In the genomic region with DNA sequence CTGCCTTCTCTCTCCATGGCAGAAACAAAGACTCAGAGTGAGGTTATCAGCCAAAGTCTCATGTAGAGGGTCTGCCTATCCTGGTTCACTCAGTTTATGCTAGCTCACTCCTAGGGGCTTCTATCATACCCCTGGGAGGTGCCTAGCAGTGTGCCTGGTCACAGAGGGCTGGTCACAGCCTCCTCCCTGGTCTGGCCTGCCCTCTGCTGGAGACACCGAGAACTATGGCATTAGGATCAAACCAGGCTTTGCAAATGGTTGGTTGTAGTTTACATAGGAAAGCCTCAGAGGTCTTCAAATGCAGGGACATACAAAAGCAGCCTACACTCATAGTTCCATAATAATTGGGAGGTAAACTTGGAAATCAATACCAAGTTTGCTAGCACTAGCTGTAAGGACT, we compare ENCODE assay signal across 8 mouse cellular contexts. TPM values are rescaled to one million over a fixed set of nuclear protein-coding genes. Genes with fewer than 3 reads are reported as not detected.
DNase-seq lines count a peak whose midpoint lies in the region; ATAC-seq and TF ChIP-seq lines count a peak whose summit lies in the region.

No protein-coding gene starts in this region.

- TF ChIP-seq EP300 in lung, postnatal 0 days (IDR thresholded peaks at IDR 0.05) = no peak

- ATAC-seq in midbrain, embryonic 11.5 days (ENCODE audit: low FRiP score) = no peak
- no peak for ATAC-seq in midbrain, embryonic 15.5 days (replicated peaks)
- ATAC-seq in lung, postnatal 0 days = no peak

- no peak overlapping the region for H3K4me3 ChIP-seq in midbrain, embryonic 11.5 days (ENCODE audit: low read depth, low read length)
- no peak overlapping the region for H3K4me3 ChIP-seq in midbrain, embryonic 15.5 days
- H3K4me3 ChIP-seq in lung, postnatal 0 days (ENCODE audit: low read depth, low read length) = no peak overlapping the region

- no peaks in the 10 kb centered on the region for H3K9me3 ChIP-seq in midbrain, embryonic 11.5 days (ENCODE audit: control insufficient read depth, low read length)
- H3K9me3 ChIP-seq in midbrain, embryonic 15.5 days = no peaks in the 10 kb centered on the region
- no peaks in the 10 kb centered on the region for H3K9me3 ChIP-seq in lung, postnatal 0 days (ENCODE audit: low read length)

- H3K9ac ChIP-seq in midbrain, embryonic 11.5 days (ENCODE audit: low read length) = no peak overlapping the region
- H3K9ac ChIP-seq in midbrain, embryonic 15.5 days = no peak overlapping the region
- no peak overlapping the region for H3K9ac ChIP-seq in lung, postnatal 0 days (replicated peaks; ENCODE audit: low read depth)

- no peaks in the 10 kb centered on the region for H3K27me3 ChIP-seq in midbrain, embryonic 11.5 days (ENCODE audit: control insufficient read depth, insufficient read depth, low read length)
- no peaks in the 10 kb centered on the region; the same call in 1 of the 2 replicates for H3K27me3 ChIP-seq in midbrain, embryonic 15.5 days (replicated peaks)
- no peaks in the 10 kb centered on the region for H3K27me3 ChIP-seq in lung, postnatal 0 days (replicated peaks; ENCODE audit: insufficient read depth, low read length)

- peak; percentile 77 for TF ChIP-seq CTCF in lung, postnatal 0 days (IDR thresholded peaks at IDR 0.05)

- H3K4me1 ChIP-seq in midbrain, embryonic 11.5 days (ENCODE audit: control insufficient read depth, insufficient read depth, low read length) = no peaks in the 10 kb centered on the region
- no peaks in the 10 kb centered on the region for H3K4me1 ChIP-seq in midbrain, embryonic 15.5 days
- H3K4me1 ChIP-seq in lung, postnatal 0 days (ENCODE audit: insufficient read depth, low read depth, low read length) = no peaks in the 10 kb centered on the region

- H3K27ac ChIP-seq in midbrain, embryonic 11.5 days (ENCODE audit: low read depth, low read length) = no peak overlapping the region
- H3K27ac ChIP-seq in midbrain, embryonic 15.5 days = no peak overlapping the region
- no peak overlapping the region for H3K27ac ChIP-seq in lung, postnatal 0 days (ENCODE audit: low read length)

- WGBS in midbrain, embryonic 11.5 days = 4% methylated on average over 1 of the region's 1 CpGs
- whole genome bisulfite sequencing in midbrain, embryonic 15.5 days = 7% methylated on average over 1 of the region's 1 CpGs
- 0% methylated on average over 1 of the region's 1 CpGs for WGBS in lung, postnatal 0 days

- H3K4me2 ChIP-seq in midbrain, embryonic 11.5 days = no peak overlapping the region
- H3K4me2 ChIP-seq in midbrain, embryonic 15.5 days = no peak overlapping the region
- no peak overlapping the region for H3K4me2 ChIP-seq in lung, postnatal 0 days (replicated peaks; ENCODE audit: low read depth, low read length)

- H3K36me3 ChIP-seq in midbrain, embryonic 11.5 days (ENCODE audit: control insufficient read depth, insufficient read depth, low read length) = no peaks in the 10 kb centered on the region
- no peaks in the 10 kb centered on the region for H3K36me3 ChIP-seq in midbrain, embryonic 15.5 days (replicated peaks)
- no peaks in the 10 kb centered on the region for H3K36me3 ChIP-seq in lung, postnatal 0 days (ENCODE audit: insufficient read depth, low read length)

- DNase-seq in frontal cortex, postnatal 25 days (ENCODE audit: low spot score in 2 of 2) = peak; percentile 28 to 36
- DNase-seq in frontal cortex, postnatal 14 days (ENCODE audit: low spot score in 2 of 2) = no peak
- DNase-seq in midbrain, embryonic 11.5 days (ENCODE audit: low spot score, missing footprints) = peak; percentile 85
- DNase-seq in ZHBTc4 (ENCODE audit: low read depth, low spot score) = peak; percentile 77
- peak; percentile 8 for DNase-seq in embryo, embryonic 11.5 days (ENCODE audit: low read depth, low spot score)
- DNase-seq in lung, postnatal 0 days (ENCODE audit: low spot score) = peak; percentile 36
- peak; percentile 19 to 39 for DNase-seq in thymus, postnatal 36 days

RNA-seq across cellular contexts. Expression of a gene that starts 2.4 kb away (rescaled TPM):
- polyA plus RNA-seq in midbrain, embryonic 11.5 days (2014; fragmentation: Nextera tagmentation; extraction: Ambion mirVana) = not detected in 2 replicates
- 0.15 and 0.70 TPM in 2 replicates for polyA plus RNA-seq in midbrain, embryonic 15.5 days (2015; fragmentation: Nextera tagmentation; extraction: Ambion mirVana)
- polyA plus RNA-seq in lung, postnatal 0 days (2015; fragmentation: Nextera tagmentation; extraction: Ambion mirVana) = 11.4 and 15.3 TPM in 2 replicates

RNA-seq across cellular contexts. Expression of a gene that starts 5.3 kb away (rescaled TPM):
- polyA plus RNA-seq in midbrain, embryonic 11.5 days (2014; fragmentation: Nextera tagmentation; extraction: Ambion mirVana) = not detected in 2 replicates
- polyA plus RNA-seq in midbrain, embryonic 15.5 days (2015; fragmentation: Nextera tagmentation; extraction: Ambion mirVana) = 0.79 and 0.93 TPM in 2 replicates
- 0.17 and 0.18 TPM in 2 replicates for polyA plus RNA-seq in lung, postnatal 0 days (2015; fragmentation: Nextera tagmentation; extraction: Ambion mirVana)

RNA-seq across cellular contexts. Expression of a gene that starts 18.4 kb away (rescaled TPM):
- not detected in 2 replicates for polyA plus RNA-seq in midbrain, embryonic 11.5 days (2014; fragmentation: Nextera tagmentation; extraction: Ambion mirVana)
- polyA plus RNA-seq in midbrain, embryonic 15.5 days (2015; fragmentation: Nextera tagmentation; extraction: Ambion mirVana) = not detected in 2 replicates
- polyA plus RNA-seq in lung, postnatal 0 days (2015; fragmentation: Nextera tagmentation; extraction: Ambion mirVana) = 0.57 and 0.61 TPM in 2 replicates

RNA-seq across cellular contexts. Expression of a gene that starts 45.3 kb away (rescaled TPM):
- not detected in 2 replicates for polyA plus RNA-seq in midbrain, embryonic 11.5 days (2014; fragmentation: Nextera tagmentation; extraction: Ambion mirVana)
- polyA plus RNA-seq in midbrain, embryonic 15.5 days (2015; fragmentation: Nextera tagmentation; extraction: Ambion mirVana) = not detected in 2 replicates
- not detected in 2 replicates for polyA plus RNA-seq in lung, postnatal 0 days (2015; fragmentation: Nextera tagmentation; extraction: Ambion mirVana)

RNA-seq across cellular contexts. Expression of a gene that starts 55.3 kb away (rescaled TPM):
- not detected in 2 replicates for polyA plus RNA-seq in midbrain, embryonic 11.5 days (2014; fragmentation: Nextera tagmentation; extraction: Ambion mirVana)
- polyA plus RNA-seq in midbrain, embryonic 15.5 days (2015; fragmentation: Nextera tagmentation; extraction: Ambion mirVana) = not detected in 2 replicates
- polyA plus RNA-seq in lung, postnatal 0 days (2015; fragmentation: Nextera tagmentation; extraction: Ambion mirVana) = not detected in 2 replicates

Comparison
In these comparisons a context has a peak if more than half of its experiments do, and no peak if none do; other contexts are left out.
1. DNase-seq: peak in frontal cortex, postnatal 25 days (2 of 2), midbrain, embryonic 11.5 days (single experiment), ZHBTc4 (single experiment), embryo, embryonic 11.5 days (single experiment), lung, postnatal 0 days (single experiment) and thymus, postnatal 36 days (2 of 2); none in frontal cortex, postnatal 14 days (0 of 2).